ENCODE assay signal across 10 mouse cellular contexts in the genomic region with DNA sequence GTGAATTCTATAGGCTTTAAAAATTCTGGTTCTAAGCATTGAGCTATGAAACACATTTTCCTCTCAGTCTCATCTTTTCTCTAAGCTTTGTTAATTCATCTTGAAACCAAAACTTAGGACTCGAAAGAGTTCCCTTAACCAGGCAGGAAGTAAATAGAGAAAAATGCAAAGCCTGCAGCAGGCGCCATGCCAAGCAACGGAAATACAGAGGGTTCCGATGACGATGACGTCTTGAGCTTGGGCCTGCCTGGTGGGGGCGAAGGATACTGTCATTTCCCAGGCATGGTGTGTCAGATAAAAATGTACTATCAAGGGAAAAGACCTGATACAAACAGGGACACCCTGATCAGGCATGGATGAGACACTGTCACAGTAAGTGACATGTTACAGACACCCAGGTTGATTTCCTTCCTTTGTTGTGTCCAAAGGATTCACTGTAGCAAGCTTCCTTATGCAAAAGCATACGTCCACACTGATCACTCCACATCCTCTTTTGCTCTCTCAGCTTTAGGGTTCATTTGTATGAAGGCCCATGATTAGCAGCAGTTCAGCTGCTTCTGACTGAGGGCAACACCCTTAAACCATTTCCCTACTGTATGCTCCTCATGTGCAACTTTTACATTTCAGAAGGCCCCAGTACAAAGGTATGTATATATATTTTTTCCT.
A peak's percentile ranks its signal among the peaks of the same experiment; 100 is the strongest.
DNase-seq lines count a peak whose midpoint lies in the region; ATAC-seq and TF ChIP-seq lines count a peak whose summit lies in the region.
"Had no signal": no experiment of that assay in that cellular context is flagged by ENCODE, and none has a peak within 500 bp of the region (broad histone marks: within the 10 kb centered on the region; RNA-seq: fewer than 3 reads in every experiment).

No protein-coding gene starts in this region.

- no peak overlapping the region for H3K4me3 ChIP-seq in CH12.LX (replicated peaks in 1 of 3; ENCODE audit: low read depth in 2 of 3, low read length in 2 of 3, poor library complexity in 1 of 3)
- H3K4me3 ChIP-seq in midbrain, embryonic 13.5 days (replicated peaks) = no peak overlapping the region
- H3K4me3 ChIP-seq: limb, embryonic 12.5 days had no signal

- H3K4me1 ChIP-seq in CH12.LX (ENCODE audit: control insufficient read depth in 1 of 2, insufficient read depth in 2 of 2) = peaks cover 10 to 40% of the 10 kb centered on the region in 2 experiments; a peak in 3 of 4 replicates
- peaks cover 8% of the 10 kb centered on the region for H3K4me1 ChIP-seq in midbrain, embryonic 13.5 days (replicated peaks)

- H3K9me3 ChIP-seq in CH12.LX (replicated peaks; ENCODE audit: low read length) = no peaks in the 10 kb centered on the region
- no peaks in the 10 kb centered on the region for H3K9me3 ChIP-seq in midbrain, embryonic 13.5 days
- H3K9me3 ChIP-seq: limb, embryonic 12.5 days had no signal

- in situ Hi-C loops in CH12.LX (cut with MboI; ENCODE audit: low pct_ligation_motif_present, low pct_unique_long_range_greater_than_20kb, low sequenced_read_pairs) = no loop called here

- peak; percentile 90 for ATAC-seq in common myeloid progenitor, adult 5-6 weeks (replicated peaks; ENCODE audit: low read depth, poor library complexity, severe bottlenecking)
- no peak for ATAC-seq in midbrain, embryonic 13.5 days

- TF ChIP-seq EP300 in CH12.LX (IDR thresholded peaks at IDR 0.05; ENCODE audit: low read length) = peak; percentile 82

- 86% methylated on average over 8 of the region's 8 CpGs for WGBS in midbrain, embryonic 13.5 days

- H3K79me2 ChIP-seq in CH12.LX (replicated peaks; ENCODE audit: control insufficient read depth, extremely low read depth, insufficient read depth, poor library complexity, severe bottlenecking) = no peaks in the 10 kb centered on the region

- peak overlapping the region; percentile 47 for H3K4me2 ChIP-seq in CH12.LX (ENCODE audit: insufficient read depth, low read depth, poor library complexity, severe bottlenecking)
- no peak overlapping the region for H3K4me2 ChIP-seq in midbrain, embryonic 13.5 days (replicated peaks)
- H3K4me2 ChIP-seq: limb, embryonic 12.5 days had no signal

- TF ChIP-seq POLR2A in CH12.LX (IDR thresholded peaks at IDR 0.05; ENCODE audit: low read depth, low read length) = no peak

- H3K27me3 ChIP-seq in CH12.LX (replicated peaks) = no peaks in the 10 kb centered on the region
- H3K27me3 ChIP-seq in midbrain, embryonic 13.5 days = no peaks in the 10 kb centered on the region
- H3K27me3 ChIP-seq: limb, embryonic 12.5 days had no signal

- H3K36me3 ChIP-seq in CH12.LX (replicated peaks in 1 of 2; ENCODE audit: control insufficient read depth in 1 of 2, insufficient read depth in 1 of 2, low read length in 1 of 2) = no peaks in the 10 kb centered on the region
- no peaks in the 10 kb centered on the region for H3K36me3 ChIP-seq in midbrain, embryonic 13.5 days
- H3K36me3 ChIP-seq: limb, embryonic 12.5 days had no signal

- no peak overlapping the region for H3K9ac ChIP-seq in CH12.LX (ENCODE audit: insufficient read depth, low read depth)
- H3K9ac ChIP-seq in midbrain, embryonic 13.5 days (replicated peaks) = no peak overlapping the region
- H3K9ac ChIP-seq: limb, embryonic 12.5 days had no signal

- DNase-seq in CH12.LX (ENCODE audit: extremely low read depth) = peak; percentile 81
- peak; percentile 88 for DNase-seq in induced T-regulatory cell, adult 2 months (ENCODE audit: low read depth)
- peak; percentile 68 for DNase-seq in lung, postnatal 10 days
- no peak for DNase-seq in Muller cell, postnatal 12 days (ENCODE audit: inconsistent ontology term)
- DNase-seq in right cerebral cortex, adult 18-20 months = no peak
- no peak for DNase-seq in frontal cortex, postnatal 25 days (ENCODE audit: low spot score in 2 of 2)
- DNase-seq: retina, postnatal 1 day had no signal

- no peak overlapping the region for H3K27ac ChIP-seq in CH12.LX (ENCODE audit: insufficient read depth, low read depth)
- H3K27ac ChIP-seq in midbrain, embryonic 13.5 days = no peak overlapping the region
- H3K27ac ChIP-seq: limb, embryonic 12.5 days had no signal

- no peak for TF ChIP-seq RAD21 in CH12.LX (IDR thresholded peaks at IDR 0.05; ENCODE audit: low read depth, low read length)

- dilution Hi-C loops in CH12.LX (cut with MboI; ENCODE audit: extremely low pct_ligation_motif_present, extremely low pct_unique_long_range_greater_than_20kb, low sequenced_read_pairs) = no loop called here

- no peak for TF ChIP-seq CTCF in CH12.LX (conservative IDR thresholded peaks at IDR 0.05 in 1 of 2, IDR thresholded peaks at IDR 0.05 in 1 of 2; ENCODE audit: low read depth in 2 of 2, low read length in 2 of 2)

TF ChIP-seq in CH12.LX, 34 proteins besides CTCF, POLR2A, EP300 and RAD21:
- TF ChIP-seq MXI1 (IDR thresholded peaks at IDR 0.05; ENCODE audit: low read depth, low read length) = no peak; the same call in 1 of the 2 replicates
- no peak for TF ChIP-seq ZNF384 (IDR thresholded peaks at IDR 0.05; ENCODE audit: low read depth, low read length)
- TF ChIP-seq E2F4 (IDR thresholded peaks at IDR 0.05; ENCODE audit: insufficient replicate concordance, low read depth, low read length) = 0 out of 2 replicates have a peak, but pooled peaks have one; percentile 21
- TF ChIP-seq SIN3A (IDR thresholded peaks at IDR 0.05; ENCODE audit: low read length) = peak; percentile 43; the same call in 1 of the 2 replicates
- TF ChIP-seq MAFK (IDR thresholded peaks at IDR 0.05; ENCODE audit: insufficient replicate concordance, low read length) = peak; percentile 70; the same call in 1 of the 2 replicates
- peak; percentile 80 for TF ChIP-seq IRF4 (IDR thresholded peaks at IDR 0.05; ENCODE audit: low read depth, low read length)
- TF ChIP-seq PAX5 (IDR thresholded peaks at IDR 0.05; ENCODE audit: low read length) = no peak
- TF ChIP-seq ZKSCAN1 (IDR thresholded peaks at IDR 0.05; ENCODE audit: borderline replicate concordance, low read depth, low read length) = no peak
- no peak for TF ChIP-seq ELF1 (IDR thresholded peaks at IDR 0.05; ENCODE audit: low read depth, low read length)
- TF ChIP-seq USF1 (IDR thresholded peaks at IDR 0.05; ENCODE audit: low read depth, low read length) = no peak
- no peak for TF ChIP-seq MYC (IDR thresholded peaks at IDR 0.05; ENCODE audit: low read depth, low read length)
- no peak for TF ChIP-seq HCFC1 (IDR thresholded peaks at IDR 0.05; ENCODE audit: low read depth, low read length)
- no peak for TF ChIP-seq RCOR1 (conservative IDR thresholded peaks at IDR 0.05; ENCODE audit: low read depth, low read length)
- TF ChIP-seq GABPA (IDR thresholded peaks at IDR 0.05; ENCODE audit: insufficient replicate concordance, low read depth, low read length) = no peak
- no peak for TF ChIP-seq NELFE (IDR thresholded peaks at IDR 0.05; ENCODE audit: low read depth, low read length)
- no peak for TF ChIP-seq POLR2AphosphoS2 (IDR thresholded peaks at IDR 0.05; ENCODE audit: low read depth, low read length)
- peak; percentile 91 for TF ChIP-seq ETS1 (conservative IDR thresholded peaks at IDR 0.05; ENCODE audit: low read depth, low read length)
- TF ChIP-seq JUND (conservative IDR thresholded peaks at IDR 0.05; ENCODE audit: low read depth, low read length) = peak; percentile 71
- TF ChIP-seq MEF2A (IDR thresholded peaks at IDR 0.05; ENCODE audit: borderline replicate concordance, low read depth, low read length) = no peak
- TF ChIP-seq TBP (conservative IDR thresholded peaks at IDR 0.05; ENCODE audit: low read depth, low read length) = no peak
- 0 out of 2 replicates have a peak, but pooled peaks have one; percentile 26 for TF ChIP-seq TCF12 (IDR thresholded peaks at IDR 0.05; ENCODE audit: low read depth, low read length)
- TF ChIP-seq SMC3 (IDR thresholded peaks at IDR 0.05; ENCODE audit: low read depth, low read length) = no peak
- no peak; the same call in 1 of the 2 replicates for TF ChIP-seq CHD2 (IDR thresholded peaks at IDR 0.05; ENCODE audit: low read length)
- no peak for TF ChIP-seq NRF1 (IDR thresholded peaks at IDR 0.05; ENCODE audit: low read depth, low read length)
- TF ChIP-seq JUN (IDR thresholded peaks at IDR 0.05; ENCODE audit: insufficient read depth, low read depth, low read length) = peak; percentile 66
- TF ChIP-seq ZMIZ1 (IDR thresholded peaks at IDR 0.05; ENCODE audit: low read depth, low read length) = no peak
- TF ChIP-seq BHLHE40 (IDR thresholded peaks at IDR 0.05; ENCODE audit: low read depth, low read length) = peak; percentile 51; the same call in 1 of the 2 replicates
- no peak for TF ChIP-seq KAT2A (IDR thresholded peaks at IDR 0.05; ENCODE audit: insufficient replicate concordance, low read length)
- TF ChIP-seq UBTF (IDR thresholded peaks at IDR 0.05; ENCODE audit: low read depth, low read length) = no peak
- TF ChIP-seq MAX (IDR thresholded peaks at IDR 0.05; ENCODE audit: low read length) = no peak; the same call in 1 of the 2 replicates
- no peak for TF ChIP-seq MAZ (IDR thresholded peaks at IDR 0.05; ENCODE audit: low read depth, low read length)
- no peak for TF ChIP-seq USF2 (conservative IDR thresholded peaks at IDR 0.05; ENCODE audit: low read depth, low read length)
- no peak for TF ChIP-seq CHD1 (IDR thresholded peaks at IDR 0.05; ENCODE audit: low read depth, low read length)
- TF ChIP-seq ZC3H11A (IDR thresholded peaks at IDR 0.05; ENCODE audit: low read depth, low read length) = no peak

Comparison
In these comparisons a context has a peak if more than half of its experiments do, and no peak if none do; other contexts are left out.
1. DNase-seq: peak in CH12.LX (single experiment), induced T-regulatory cell, adult 2 months (single experiment) and lung, postnatal 10 days (single experiment); none in Muller cell, postnatal 12 days (single experiment), right cerebral cortex, adult 18-20 months (single experiment) and frontal cortex, postnatal 25 days (0 of 2).